Mouse (Mus musculus) mouse embryonic stem cell (cell line): ENCODE data around the gene Pgbd1.

ENCODE experiments used
- in situ Hi-C, 2 experiments: fragments of 300-500 bp; cut with MboI; formaldehyde crosslinking; loops; 1 replicate in 1 of 2; 3 replicates in 1 of 2; pipeline ENCODE4 v1.14.3; 2019 to 2020; ENCODE audit warnings: low sequenced_read_pairs in 2 of 2, low pct_unique_long_range_greater_than_20kb in 1 of 2, mixed read lengths in 1 of 2; ENCODE audit not compliant: unreplicated experiment in 1 of 2

Pgbd1 gene

DNA sequence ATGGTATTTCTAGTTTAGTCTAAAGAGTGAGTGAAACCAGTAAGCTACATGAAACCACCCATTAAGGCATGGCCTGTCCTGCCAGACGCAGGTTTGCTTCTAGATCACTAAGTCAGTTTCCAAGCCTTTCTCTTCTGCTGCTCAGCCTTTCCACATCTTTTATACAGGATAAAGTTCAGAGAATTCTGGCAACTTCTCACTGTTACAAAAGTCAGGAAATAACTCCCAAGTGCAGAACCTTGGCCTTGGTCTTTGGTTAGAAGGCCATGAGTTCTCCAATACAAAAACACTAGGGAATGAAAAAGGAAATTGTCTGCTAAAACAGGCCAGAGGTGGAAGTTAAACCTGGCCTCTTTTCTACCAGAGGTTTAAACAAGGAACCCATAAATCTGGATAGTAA, 45.6 kb downstream of the Pgbd1 start:
- in situ Hi-C loops: loop anchor here (25.0 kb wide), 1 partner anchor 292 kb away; the partner anchor contains the start of genes Olfr1359 (in 2 of the 2) and Olfr1360 (in 2 of the 2)

DNA sequence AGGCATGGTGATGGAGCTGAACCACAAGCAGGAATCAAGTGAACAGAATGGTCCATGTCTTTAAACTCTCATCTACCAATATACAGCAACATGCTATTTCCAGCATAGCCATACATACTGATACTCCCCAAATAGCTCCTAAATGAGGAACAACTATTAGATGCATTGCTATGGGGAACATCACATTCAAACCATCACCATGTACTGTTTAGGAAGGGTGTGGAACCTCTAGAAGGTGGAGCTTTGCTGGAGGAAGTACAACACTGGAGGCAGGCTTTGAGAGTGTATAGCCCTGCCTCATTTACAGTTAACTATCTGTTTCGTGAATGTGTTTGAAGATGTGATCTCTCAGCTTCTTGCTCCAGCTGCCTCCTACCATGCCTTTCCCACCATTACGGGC, 63.1 kb downstream of the Pgbd1 start:
- in situ Hi-C loops: loop anchor here (25.0 kb wide), 1 partner anchor 310 kb away; the partner anchor contains the start of genes Olfr1359 (in 2 of the 2) and Olfr1360 (in 2 of the 2)

DNA sequence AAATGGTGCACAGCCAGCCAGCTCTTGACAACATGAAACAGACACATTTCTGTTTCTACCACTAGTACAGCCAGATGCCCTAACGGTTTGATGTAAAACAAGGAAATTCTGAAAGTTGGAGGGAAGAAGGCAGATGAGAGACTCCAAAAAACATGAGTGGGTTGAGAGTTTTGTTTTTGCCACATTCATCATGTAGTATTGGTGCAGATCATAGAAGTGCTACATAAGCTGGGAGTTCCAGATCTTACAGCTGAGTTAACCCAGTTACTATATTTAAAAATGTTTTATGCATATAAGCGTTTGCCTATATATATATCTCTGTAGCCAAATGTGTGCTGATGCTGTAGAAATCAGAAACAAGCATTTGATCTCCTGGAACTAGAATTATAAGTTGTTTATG, 68.2 kb downstream of the Pgbd1 start:
- in situ Hi-C loops: no loop called here
